32 mouse cellular contexts compared by ENCODE assay signal in the genomic region with DNA sequence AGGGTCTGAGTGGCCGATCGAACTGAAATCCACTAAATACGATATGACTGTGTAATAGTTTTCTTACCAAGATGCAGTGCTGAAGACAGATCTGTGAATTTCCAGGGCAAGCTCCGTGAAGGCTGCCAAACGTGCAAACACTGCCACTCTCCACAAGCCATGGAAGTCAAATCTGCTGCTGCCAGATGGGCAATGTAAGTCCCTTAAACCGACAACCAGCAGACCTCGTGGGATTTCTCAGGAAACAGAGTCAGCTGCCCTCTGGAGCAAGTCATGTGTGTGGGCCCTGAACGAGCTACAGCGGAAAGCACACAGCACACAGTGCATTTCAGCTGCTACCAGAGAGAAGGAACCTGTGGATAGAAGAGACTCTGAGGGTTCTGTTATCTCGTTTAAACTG.
DNase-seq lines count a peak whose midpoint lies in the region; ATAC-seq and TF ChIP-seq lines count a peak whose summit lies in the region.
"Had no signal": no experiment of that assay in that cellular context is flagged by ENCODE, and none has a peak within 500 bp of the region (broad histone marks: within the 10 kb centered on the region; RNA-seq: fewer than 3 reads in every experiment).

No protein-coding gene starts in this region.

- no peaks in the 10 kb centered on the region for H3K4me1 ChIP-seq in hindbrain, embryonic 10.5 days (replicated peaks)
- H3K4me1 ChIP-seq in hindbrain, embryonic 13.5 days (replicated peaks): peaks cover 18% of the 10 kb centered on the region
- peaks cover 8% of the 10 kb centered on the region; the same call in 1 of the 2 replicates for H3K4me1 ChIP-seq in lung, embryonic 14.5 days (ENCODE audit: insufficient read depth)

- H3K27ac ChIP-seq in hindbrain, embryonic 10.5 days: no peak overlapping the region
- H3K27ac ChIP-seq in hindbrain, embryonic 13.5 days: no peak overlapping the region
- H3K27ac ChIP-seq in lung, embryonic 14.5 days (ENCODE audit: low read depth): no peak overlapping the region
- H3K27ac ChIP-seq: embryonic facial prominence, embryonic 13.5 days; gastrocnemius, adult 2 months; kidney, postnatal 0 days; limb, embryonic 15.5 days; liver, embryonic 14.5 days; midbrain, embryonic 12.5 days; neural tube, embryonic 15.5 days had no signal

- TF ChIP-seq CTCF in lung, embryonic 14.5 days (IDR thresholded peaks at IDR 0.05; ENCODE audit: low read depth): no peak

- 70% methylated on average over 10 of the region's 10 CpGs for WGBS in hindbrain, embryonic 10.5 days
- WGBS in hindbrain, embryonic 13.5 days: 61% methylated on average over 10 of the region's 10 CpGs
- 47% methylated on average over 10 of the region's 10 CpGs for WGBS in lung, embryonic 14.5 days

- no peak overlapping the region for H3K4me3 ChIP-seq in hindbrain, embryonic 10.5 days
- no peak overlapping the region for H3K4me3 ChIP-seq in hindbrain, embryonic 13.5 days
- H3K4me3 ChIP-seq in lung, embryonic 14.5 days (ENCODE audit: low read depth, low read length): no peak overlapping the region
- H3K4me3 ChIP-seq: embryonic facial prominence, embryonic 13.5 days; erythroblast, embryonic 14.5 days; gastrocnemius, adult 2 months; limb, embryonic 15.5 days; midbrain, embryonic 12.5 days; neural tube, embryonic 15.5 days had no signal

- H3K9ac ChIP-seq in hindbrain, embryonic 13.5 days: no peak overlapping the region
- H3K9ac ChIP-seq in lung, embryonic 14.5 days: no peak overlapping the region
- H3K9ac ChIP-seq: embryonic facial prominence, embryonic 13.5 days; limb, embryonic 15.5 days; liver, embryonic 14.5 days; midbrain, embryonic 12.5 days; neural tube, embryonic 15.5 days had no signal

- H3K9me3 ChIP-seq in hindbrain, embryonic 10.5 days: no peaks in the 10 kb centered on the region
- H3K9me3 ChIP-seq in hindbrain, embryonic 13.5 days: no peaks in the 10 kb centered on the region
- H3K9me3 ChIP-seq in lung, embryonic 14.5 days (ENCODE audit: low read depth, low read length): no peaks in the 10 kb centered on the region
- H3K9me3 ChIP-seq: embryonic facial prominence, embryonic 13.5 days; limb, embryonic 15.5 days; midbrain, embryonic 12.5 days; neural tube, embryonic 15.5 days had no signal

- H3K27me3 ChIP-seq in hindbrain, embryonic 10.5 days (ENCODE audit: insufficient read depth, poor library complexity, severe bottlenecking): no peaks in the 10 kb centered on the region
- H3K27me3 ChIP-seq in hindbrain, embryonic 13.5 days: no peaks in the 10 kb centered on the region
- no peaks in the 10 kb centered on the region for H3K27me3 ChIP-seq in lung, embryonic 14.5 days (ENCODE audit: insufficient read depth, low read length)
- H3K27me3 ChIP-seq: embryonic facial prominence, embryonic 13.5 days; limb, embryonic 15.5 days; midbrain, embryonic 12.5 days; neural tube, embryonic 15.5 days had no signal

- peak; percentile 21 for DNase-seq in hindbrain, embryonic 10.5 days (ENCODE audit: low spot score)
- peak; percentile 14 for DNase-seq in lung, embryonic 14.5 days
- no peak for DNase-seq in lung, postnatal 25 days (ENCODE audit: low spot score)
- DNase-seq in embryo, embryonic 10.5 days (ENCODE audit: low spot score): peak; percentile 27
- DNase-seq in retina, embryonic 14.5 days (ENCODE audit: low spot score): peak; percentile 21
- no peak for DNase-seq in adrenal gland, postnatal 14 days
- no peak for DNase-seq in B cell, adult 2 months
- DNase-seq: adrenal gland, postnatal 36 days; cerebellum, adult 8-10 months; gastrocnemius, adult 2 months; gastrocnemius, postnatal 36 days; heart, adult 18-20 months; heart, postnatal 36 days; kidney, adult 8-10 months; kidney, postnatal 4 days; lung, adult 2 months; lung, postnatal 14 days; right cerebral cortex, adult 18-20 months; spleen, adult 18-20 months; thymus, postnatal 14 days had no signal

- no peak for ATAC-seq in hindbrain, embryonic 13.5 days (ENCODE audit: low FRiP score)
- ATAC-seq in lung, embryonic 14.5 days (ENCODE audit: insufficient read depth): no peak
- ATAC-seq: CD4-positive, CD25-positive, alpha-beta regulatory T cell, adult 4 months; forebrain, embryonic 16.5 days; intestine, embryonic 16.5 days had no signal

- H3K36me3 ChIP-seq in hindbrain, embryonic 10.5 days: no peaks in the 10 kb centered on the region
- no peaks in the 10 kb centered on the region for H3K36me3 ChIP-seq in hindbrain, embryonic 13.5 days
- no peaks in the 10 kb centered on the region for H3K36me3 ChIP-seq in lung, embryonic 14.5 days (ENCODE audit: insufficient read depth)
- H3K36me3 ChIP-seq: embryonic facial prominence, embryonic 13.5 days; limb, embryonic 15.5 days; midbrain, embryonic 12.5 days; neural tube, embryonic 15.5 days had no signal

- no peak overlapping the region for H3K4me2 ChIP-seq in hindbrain, embryonic 13.5 days
- H3K4me2 ChIP-seq in lung, embryonic 14.5 days: no peak overlapping the region
- H3K4me2 ChIP-seq: embryonic facial prominence, embryonic 13.5 days; heart, embryonic 11.5 days; limb, embryonic 15.5 days; midbrain, embryonic 12.5 days; neural tube, embryonic 15.5 days had no signal

Comparison
In these comparisons a context has a peak if more than half of its experiments do, and no peak if none do; other contexts are left out.
1. DNase-seq: peak in hindbrain, embryonic 10.5 days (single experiment), lung, embryonic 14.5 days (single experiment), embryo, embryonic 10.5 days (single experiment) and retina, embryonic 14.5 days (single experiment); none in lung, postnatal 25 days (single experiment), adrenal gland, postnatal 14 days (single experiment) and B cell, adult 2 months (0 of 2).